Mouse (Mus musculus) testis, adult 2 months (tissue): ENCODE measurements at regions not wholly inside any gene's neighbourhood (a gene's known extent, or its start where the extent isn't known, plus 50 kb on each side); places are given as distances from the start of the nearest gene placed in this dataset.

ENCODE experiments used
- CTCF ChIP-seq: fragments of 200-500 bp; IDR thresholded peaks from 2 replicates; pipeline ENCODE4 v1.5.1; 2012; ENCODE audit warnings: low read depth, mild to moderate bottlenecking, inconsistent platforms, low read length, moderate library complexity; ENCODE audit not compliant: control insufficient read depth, insufficient read depth, insufficient replicate concordance
- POLR2A ChIP-seq: fragments of 200-500 bp; IDR thresholded peaks from 2 replicates; pipeline ENCODE4 v1.6.1; 2012; ENCODE audit warnings: low read depth, mild to moderate bottlenecking, inconsistent platforms, low read length, moderate library complexity; ENCODE audit not compliant: control insufficient read depth

DNA sequence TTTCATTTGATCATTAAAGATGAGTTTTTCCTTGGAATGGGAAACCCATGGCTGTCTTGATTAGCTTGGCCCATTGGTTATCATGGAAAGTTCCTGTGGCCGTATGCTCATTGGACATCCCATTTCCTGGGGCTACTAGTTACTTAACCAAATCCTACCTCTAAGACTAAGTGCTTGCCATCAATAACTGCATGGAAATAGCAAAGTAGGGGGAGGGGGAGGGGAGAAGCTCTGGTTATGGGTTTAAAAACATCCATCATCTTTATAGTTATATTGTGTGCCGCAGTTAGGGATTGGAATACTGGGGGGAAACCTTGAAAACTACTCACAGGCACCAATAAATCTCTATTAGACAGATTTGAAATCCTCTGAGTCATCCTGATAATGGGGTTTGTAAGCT, 168.4 kb downstream of the Pdgfra start:
- TF ChIP-seq CTCF, result no peak
- no peak for TF ChIP-seq POLR2A
